Mouse (Mus musculus): Measurements from ENCODE around the gene Hdgf. TPM values are rescaled to one million over a fixed set of nuclear protein-coding genes. Genes with fewer than 3 reads are reported as not detected.
"Not testable (repeated sequence)": the region's sequence is repeated elsewhere in the genome, so short reads cannot be mapped to it uniquely, and the experiment has no call there.

The Hdgf gene
- total RNA-seq (2021) = 10 to 100 TPM; 88.2 to 91.9 TPM
- long read RNA-seq, experiment 1, transcript Hdgf-201 (6 exons, 2,245 nt) = major isoform, 199 of 233 reads
- long read RNA-seq, experiment 1, partial matches to known transcripts = 16 of 233 reads
- long read RNA-seq, experiment 1, other reads (novel, unspliced or antisense) = 18 of 233 reads
- long read RNA-seq, experiment 2, transcript Hdgf-201 (6 exons, 2,245 nt) = major isoform, 211 of 239 reads
- long read RNA-seq, experiment 2, partial matches to known transcripts = 12 of 239 reads
- long read RNA-seq, experiment 2, other reads (novel, unspliced or antisense) = 16 of 239 reads

DNA sequence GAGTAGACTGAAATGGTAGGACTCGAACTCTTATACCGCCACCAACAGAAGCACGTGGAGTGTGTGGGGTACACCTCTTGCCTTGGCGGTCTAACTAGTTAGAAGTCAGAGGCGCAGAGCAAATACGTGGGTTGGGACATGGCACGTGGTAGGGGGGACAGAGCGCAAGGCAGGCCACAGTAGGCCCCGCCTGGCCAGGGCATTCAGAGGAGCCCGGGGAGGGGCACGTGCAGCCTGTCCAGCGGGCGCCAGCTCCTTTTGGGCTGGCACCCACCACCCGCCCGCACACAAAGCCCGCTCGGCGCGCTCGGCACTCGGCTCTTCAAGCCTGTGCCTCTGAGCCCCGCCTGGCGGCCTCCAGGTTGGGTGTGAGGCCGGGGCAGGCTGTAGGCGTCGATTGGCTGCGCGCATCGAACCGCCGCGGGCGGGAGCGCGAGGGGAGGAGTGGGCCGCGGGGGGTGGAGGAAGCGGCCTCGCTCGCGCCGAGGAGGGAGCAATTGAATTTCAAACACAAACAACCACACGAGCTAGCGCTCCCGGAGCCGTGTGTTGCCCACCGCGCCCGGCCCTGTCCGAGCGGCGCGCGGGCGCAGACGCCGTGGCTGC, at the start of gene Hdgf:
TSS of gene Hdgf (plus strand) at position 442 of the 606 bp plus-strand sequence.
- intact Hi-C loops (cut with DNase I) = loop anchor here (1.0 kb wide), 1 partner anchor 20 kb away; no protein-coding TSS in a partner anchor
- peak; percentile 93 to 96 for DNase-seq

DNA sequence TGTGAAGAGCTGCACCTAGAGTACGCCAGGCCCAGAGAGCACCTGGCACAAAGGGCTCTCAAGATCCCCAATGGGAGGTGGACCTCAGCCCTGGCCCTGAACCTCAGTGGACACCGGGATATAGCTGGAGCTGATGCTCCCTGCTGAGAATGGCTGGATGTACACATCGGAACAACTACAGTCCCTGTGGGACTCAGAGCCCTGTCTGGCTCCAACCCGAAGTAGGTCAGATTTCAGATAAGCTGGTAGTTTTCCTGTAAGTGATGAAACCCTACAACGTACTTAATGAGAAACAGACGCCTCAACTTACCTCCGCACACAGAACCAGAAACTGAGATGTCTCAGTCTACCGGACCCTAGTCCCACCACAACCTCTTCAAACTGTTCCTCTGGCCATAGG, 48.5 kb upstream of the Hdgf start:
- intact Hi-C loops (cut with DNase I) = loop anchor here (5.0 kb wide), 1 partner anchor 85 kb away; no protein-coding TSS in a partner anchor
- no peak for DNase-seq

DNA sequence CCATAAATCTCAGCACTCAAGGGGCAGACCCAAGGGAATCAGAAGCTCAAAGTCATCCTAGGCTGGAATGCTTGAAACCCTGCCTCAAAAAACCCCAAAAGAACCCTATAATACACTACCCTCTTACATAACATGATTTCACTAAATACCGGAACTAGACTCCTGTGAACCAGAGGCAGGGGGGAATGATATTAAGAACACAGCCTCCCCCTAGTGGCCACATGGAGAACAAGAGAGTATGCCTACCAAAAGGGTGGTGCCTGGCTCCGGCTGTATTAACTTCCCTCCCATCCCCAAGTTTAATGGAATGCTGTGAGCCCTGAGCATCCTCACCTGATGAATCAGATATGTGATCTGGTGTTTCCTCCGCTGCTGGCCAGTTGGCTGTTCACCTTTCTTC, 46.3 kb upstream of the Hdgf start:
- peak; percentile 66 to 77 for DNase-seq
- intact Hi-C loops (cut with DNase I) = loop anchor here (2.0 to 5.0 kb wide), 2 partner anchors 65 to 88 kb away; partner anchors contain the start of gene Ntrk1

DNA sequence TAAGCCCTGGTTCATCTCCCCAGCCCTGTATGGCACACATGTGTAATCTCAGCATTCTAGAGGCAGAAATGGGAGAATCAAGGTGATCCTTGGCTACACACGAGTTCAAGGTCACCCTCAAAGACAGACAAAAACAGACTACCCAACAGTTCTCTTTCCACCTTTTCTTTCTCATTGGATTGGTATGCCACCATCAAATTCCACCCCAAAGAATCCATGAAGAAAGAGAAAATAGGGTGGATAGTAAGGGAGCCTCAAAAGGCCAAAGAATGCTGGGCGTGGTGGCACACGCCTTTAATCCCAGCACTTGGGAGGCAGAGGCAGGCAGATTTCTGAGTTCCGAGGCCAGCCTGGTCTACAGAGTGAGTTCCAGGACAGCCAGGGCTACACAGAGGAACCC, 42.0 kb upstream of the Hdgf start:
- intact Hi-C loops (cut with DNase I); DNase-seq: not testable (repeated sequence)

DNA sequence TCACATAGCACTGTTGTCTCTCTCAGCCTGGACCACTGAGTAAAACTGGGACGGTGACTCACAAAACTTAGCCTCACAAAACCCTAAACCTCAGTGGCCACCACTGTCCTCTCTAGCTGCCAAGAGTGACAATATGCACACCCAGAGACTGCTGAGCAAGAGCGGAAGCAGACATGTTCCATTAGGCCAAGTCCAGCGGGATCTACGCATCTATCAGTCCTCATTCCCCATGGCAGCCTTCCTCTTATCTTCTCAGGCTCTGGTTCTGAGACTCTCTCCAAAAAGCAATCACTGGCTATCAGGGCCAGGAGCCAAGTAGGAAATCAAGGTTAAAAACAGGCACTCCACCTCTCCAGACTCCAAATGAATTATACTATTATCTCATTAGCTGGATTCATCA, 28.4 kb upstream of the Hdgf start:
- DNase-seq = no peak
- intact Hi-C loops (cut with DNase I) = no loop called here

DNA sequence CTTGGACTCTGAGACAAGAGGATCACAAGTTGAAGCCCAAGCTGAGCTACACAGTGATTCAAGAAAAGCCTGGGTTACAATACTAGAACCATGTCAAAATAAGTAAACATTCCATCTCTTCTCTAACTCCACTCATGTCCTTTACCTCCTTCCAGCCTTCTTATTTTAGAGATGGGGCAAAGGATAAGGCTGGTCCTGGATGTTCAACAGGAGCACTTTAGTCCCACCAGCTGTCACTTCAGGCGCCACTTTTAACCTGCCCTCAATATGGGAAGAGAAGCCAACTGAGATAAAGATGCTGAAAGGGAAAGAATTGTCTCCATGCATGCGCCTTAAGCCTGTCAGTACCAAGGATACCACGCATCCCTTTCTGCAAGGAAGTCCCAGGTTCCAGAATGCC, 21.8 kb upstream of the Hdgf start:
- intact Hi-C loops (cut with DNase I) = no loop called here
- no peak for DNase-seq

DNA sequence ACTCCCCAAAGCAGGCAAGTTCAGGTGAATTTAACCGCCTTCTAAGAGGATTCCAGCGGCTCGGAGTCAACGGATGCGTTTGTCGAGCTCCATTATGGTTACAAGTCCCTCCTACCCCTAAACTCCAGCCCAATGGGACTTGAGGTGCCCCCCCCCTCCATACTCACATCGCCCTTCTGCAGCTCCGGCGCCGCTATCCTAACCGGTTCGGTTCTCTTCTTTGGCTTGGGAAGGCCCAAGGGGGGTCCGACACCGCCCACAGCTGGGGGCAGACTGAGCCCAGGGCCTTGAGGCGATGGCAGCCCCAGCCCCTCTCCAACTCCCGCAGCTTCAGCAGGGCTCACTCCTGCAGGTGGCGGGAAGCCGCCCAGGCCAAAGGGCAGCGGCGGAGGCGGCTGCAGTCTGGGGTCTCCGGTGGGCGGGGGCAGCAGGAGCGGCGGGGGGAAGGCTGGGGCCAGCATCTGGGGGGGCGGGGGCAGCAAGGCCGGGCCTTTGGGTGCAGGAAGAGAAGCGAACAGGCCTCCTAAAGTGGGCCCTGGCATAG, 21.3 kb upstream of the Hdgf start:
- peak; percentile 40 to 49 for DNase-seq
- intact Hi-C loops (cut with DNase I) = loop anchor here (5.0 kb wide), 1 partner anchor 43 kb away; no protein-coding TSS in a partner anchor

DNA sequence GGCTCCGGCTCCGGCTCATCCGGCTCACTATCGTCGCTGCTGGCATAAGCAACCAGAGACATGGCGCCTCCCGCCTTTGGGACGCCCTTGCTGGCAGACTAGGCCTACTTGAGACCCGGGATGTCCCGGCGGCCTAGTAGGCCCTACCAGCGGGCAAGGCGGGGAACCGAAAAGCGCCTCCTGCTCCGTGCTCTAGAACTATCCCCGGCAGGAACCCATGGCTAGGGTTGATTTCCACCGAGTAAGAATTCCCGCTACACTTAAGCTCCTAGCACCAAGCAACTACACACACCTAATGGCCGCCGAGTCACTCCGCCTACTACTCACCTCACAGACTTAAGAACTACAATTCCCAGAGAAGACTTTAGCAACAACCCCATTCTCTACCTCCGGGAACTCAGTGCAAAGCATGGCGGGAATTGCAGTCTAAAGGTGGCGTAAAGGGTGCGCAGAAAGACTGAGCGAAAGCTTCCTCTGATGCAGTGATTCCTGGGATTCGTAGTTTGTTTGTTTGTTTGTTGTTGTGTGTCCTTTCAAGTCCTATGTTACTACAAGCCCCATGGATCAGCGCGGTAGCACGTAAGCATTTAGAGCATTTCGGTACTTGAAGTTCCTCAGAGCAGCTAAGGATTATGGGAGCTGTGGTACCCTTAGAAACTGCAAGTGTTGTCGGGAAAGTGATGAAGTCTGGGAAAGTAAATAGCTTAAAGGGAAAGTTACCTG, 20.7 kb upstream of the Hdgf start, which contains the start of gene Prcc:
TSS of gene Prcc (minus strand) at position 328 of the 723 bp plus-strand sequence.
- intact Hi-C loops (cut with DNase I) = loop anchor here (1.0 to 5.0 kb wide), 2 partner anchors 21 to 42 kb away; partner anchors contain the start of gene Hdgf
- peak; percentile 85 for DNase-seq

DNA sequence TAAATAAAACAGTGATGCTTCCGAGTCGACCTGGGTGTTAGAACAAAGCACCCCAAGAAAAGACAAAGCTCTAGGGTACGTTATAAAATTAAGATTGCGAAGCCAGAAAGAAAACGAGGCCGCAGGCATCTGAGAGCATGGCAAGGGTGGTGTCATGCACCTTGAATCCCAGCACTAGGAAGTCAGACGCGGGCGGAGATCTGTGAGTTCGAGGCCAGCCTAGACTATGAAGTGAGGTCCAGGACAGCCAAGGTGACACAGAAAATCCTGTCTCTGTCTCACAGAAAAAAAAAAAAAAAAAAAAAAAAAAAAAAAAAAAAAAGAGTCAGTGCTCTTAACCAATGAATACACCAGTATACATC, 20.1 kb upstream of the Hdgf start:
- intact Hi-C loops (cut with DNase I) = loop anchor here (1.0 to 5.0 kb wide), 2 partner anchors 20 to 41 kb away; partner anchors contain the start of gene Hdgf
- peak; percentile 31 to 37 for DNase-seq

DNA sequence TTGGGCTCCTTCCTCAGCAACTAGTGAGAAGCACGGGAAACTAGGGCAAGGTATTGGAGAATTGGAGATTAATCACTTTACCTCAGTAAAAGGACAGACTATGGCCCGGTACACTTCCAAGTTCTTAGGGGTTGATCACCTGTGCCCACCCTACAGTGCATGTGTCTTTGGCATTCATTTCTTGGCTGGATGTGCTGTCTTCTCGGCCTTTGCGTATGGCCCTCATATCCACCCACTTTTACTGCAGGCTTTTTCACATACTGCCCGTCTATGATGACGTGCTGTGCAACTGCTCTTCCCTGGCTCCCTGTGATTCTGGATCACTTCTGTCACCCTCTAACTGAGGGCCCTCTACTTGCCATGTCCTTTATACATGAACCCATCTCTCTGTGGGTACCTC, 19.7 kb upstream of the Hdgf start:
- DNase-seq = no peak
- intact Hi-C loops (cut with DNase I) = loop anchor here (1.0 to 5.0 kb wide), 2 partner anchors 20 to 41 kb away; partner anchors contain the start of gene Hdgf

DNA sequence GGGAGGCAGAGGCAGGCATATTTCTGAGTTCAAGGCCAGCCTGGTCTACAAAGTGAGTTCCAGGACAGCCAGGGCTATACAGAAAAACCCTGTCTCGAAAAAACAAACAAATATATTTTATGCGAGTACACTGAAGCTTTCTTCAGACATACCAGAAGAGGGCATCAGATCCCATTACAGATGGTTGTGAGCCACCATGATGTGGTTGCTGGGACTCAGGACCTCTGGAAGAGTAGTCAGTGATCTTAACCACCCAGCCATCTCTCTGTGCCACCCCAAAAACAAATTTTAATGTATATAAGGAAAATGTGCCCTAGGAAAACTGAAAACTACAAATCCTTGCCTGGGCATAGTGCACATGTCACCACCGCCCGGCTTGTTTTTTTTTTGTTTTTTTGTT, 18.7 kb upstream of the Hdgf start:
- intact Hi-C loops (cut with DNase I) = loop anchor here (5.0 kb wide), 1 partner anchor 40 kb away; no protein-coding TSS in a partner anchor
- not testable (repeated sequence) for DNase-seq

DNA sequence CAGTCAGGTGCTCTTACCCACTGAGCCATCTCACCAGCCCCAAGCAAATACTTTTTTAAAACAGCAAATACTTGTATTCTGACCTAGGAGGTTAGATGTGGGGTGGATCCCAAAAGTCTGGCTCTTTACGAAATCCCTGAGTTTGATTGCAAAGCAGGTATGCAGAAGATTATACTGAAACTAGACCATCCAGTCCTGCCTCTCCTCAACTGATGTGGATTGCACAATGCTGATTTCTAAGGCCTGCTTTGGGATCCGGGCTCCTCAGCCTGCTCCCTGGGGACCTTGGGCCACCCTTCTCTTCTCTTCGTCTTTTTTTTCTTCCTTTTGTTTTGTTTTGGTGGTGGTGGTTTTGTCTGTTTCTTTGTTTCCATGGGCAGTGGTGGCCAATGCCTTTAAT, 14.6 kb upstream of the Hdgf start:
- intact Hi-C loops (cut with DNase I) = no loop called here
- no peak for DNase-seq

DNA sequence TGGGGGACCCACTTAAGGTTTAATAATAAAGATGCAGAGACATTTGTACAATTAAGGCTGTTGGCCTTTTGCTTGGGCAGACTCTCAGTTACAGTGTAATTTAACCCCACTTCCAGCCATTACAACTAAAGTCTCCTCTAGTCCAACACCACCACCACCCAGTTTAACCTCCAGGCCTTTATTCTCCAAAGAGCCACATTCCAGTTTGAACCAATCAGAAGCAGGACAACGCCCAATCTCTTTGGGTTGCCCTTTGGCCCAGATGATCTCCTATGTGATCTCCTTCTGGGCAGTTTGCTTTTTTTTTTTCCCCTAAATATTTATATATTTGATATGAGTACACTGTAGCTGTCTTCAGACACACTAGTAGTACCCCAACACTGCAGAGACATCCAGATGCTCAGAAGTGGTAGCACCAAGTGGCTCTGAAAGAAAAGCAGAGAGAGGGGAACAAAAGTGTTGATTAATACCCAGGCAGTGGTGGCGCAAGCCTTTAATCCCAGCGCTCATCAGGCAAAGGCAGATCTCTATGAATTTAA, 12.7 kb upstream of the Hdgf start:
- intact Hi-C loops (cut with DNase I) = no loop called here
- DNase-seq = no peak

DNA sequence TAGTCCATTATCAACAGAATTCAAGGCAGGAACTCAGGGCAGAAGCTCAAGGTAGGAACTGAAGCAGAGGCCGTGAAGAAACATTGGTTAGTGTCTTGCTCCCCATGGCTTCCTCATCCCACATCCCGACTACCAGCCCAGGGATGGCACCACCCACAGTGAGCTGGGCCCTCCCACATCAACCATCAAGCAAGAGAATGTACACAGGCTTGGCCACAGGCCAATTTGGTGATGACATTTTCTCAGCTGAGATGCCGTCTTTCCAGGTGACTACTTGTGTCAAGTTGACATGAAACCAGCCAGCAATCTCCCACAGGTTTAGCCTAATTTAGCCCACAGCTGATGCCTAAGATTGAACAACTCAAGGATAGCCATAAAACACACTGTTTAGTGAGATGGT, 6.9 kb upstream of the Hdgf start:
- no peak for DNase-seq
- intact Hi-C loops (cut with DNase I) = no loop called here

DNA sequence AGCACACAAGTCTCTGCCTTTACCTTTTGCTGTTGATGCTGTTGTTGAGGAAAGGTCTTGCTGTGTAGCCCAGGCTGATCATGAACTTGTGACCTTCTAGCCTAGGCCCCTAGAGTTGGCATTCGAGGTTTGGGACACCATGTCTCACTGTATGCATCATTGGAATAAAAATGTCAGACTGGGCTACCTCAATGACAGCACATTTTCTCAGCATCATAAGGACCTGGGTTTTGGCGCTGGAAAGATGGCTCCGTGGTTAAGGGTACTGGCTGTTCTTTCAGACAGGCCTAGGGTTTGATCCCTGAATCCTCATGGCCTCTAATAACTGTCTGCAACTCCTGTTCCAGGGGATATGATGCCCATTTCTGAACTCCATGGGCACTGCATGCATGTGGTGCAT, 6.3 kb upstream of the Hdgf start:
- intact Hi-C loops (cut with DNase I) = no loop called here
- no peak for DNase-seq

DNA sequence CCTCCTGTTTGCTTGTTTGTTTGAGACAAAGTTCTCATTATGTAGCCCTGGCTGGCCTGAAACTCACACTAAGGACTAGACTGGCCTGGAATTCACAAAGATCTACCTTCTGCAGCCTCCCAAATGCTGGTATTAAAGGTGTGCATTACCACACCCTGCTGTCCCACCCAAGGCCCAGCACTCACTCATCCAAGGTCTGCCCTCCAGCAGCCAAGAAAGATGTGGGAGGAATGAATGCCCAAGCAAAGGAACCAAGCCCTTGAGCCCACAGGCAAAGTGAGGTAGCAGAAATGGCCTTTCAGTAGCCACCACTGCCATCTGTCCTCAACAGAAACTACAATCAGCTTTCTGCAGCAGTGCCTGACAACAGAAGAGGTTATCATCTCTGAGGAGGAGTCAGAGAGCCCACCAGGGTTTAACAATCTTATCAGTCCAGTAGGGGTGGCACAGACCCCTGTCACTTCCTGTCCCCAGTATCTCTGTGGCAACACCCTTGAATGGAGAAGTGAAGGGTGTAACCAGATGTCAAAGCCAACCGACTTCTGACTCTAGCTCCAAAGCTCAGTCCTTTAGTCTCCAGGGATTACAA, 5.0 kb upstream of the Hdgf start:
- intact Hi-C loops (cut with DNase I) = no loop called here
- DNase-seq = no peak

DNA sequence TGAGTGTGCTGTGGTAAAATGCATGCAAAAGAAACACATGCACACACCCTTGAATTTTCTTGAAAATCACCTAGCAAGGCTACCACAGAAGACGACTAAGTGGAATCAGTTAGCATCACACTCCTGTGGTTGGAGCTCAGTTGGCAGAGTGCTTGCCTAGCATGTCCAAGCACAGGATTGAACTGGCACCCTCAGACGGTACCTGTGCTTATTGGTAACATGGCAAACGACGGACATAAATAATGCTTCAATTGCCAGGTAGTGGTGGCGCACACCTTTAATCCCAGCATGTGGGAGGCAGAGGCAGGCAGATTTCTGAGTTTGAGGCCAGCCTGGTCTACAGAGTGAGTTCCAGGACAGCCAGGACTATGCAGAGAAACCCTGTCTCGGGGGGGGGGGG, 4.2 kb upstream of the Hdgf start:
- intact Hi-C loops (cut with DNase I); DNase-seq: not testable (repeated sequence)

DNA sequence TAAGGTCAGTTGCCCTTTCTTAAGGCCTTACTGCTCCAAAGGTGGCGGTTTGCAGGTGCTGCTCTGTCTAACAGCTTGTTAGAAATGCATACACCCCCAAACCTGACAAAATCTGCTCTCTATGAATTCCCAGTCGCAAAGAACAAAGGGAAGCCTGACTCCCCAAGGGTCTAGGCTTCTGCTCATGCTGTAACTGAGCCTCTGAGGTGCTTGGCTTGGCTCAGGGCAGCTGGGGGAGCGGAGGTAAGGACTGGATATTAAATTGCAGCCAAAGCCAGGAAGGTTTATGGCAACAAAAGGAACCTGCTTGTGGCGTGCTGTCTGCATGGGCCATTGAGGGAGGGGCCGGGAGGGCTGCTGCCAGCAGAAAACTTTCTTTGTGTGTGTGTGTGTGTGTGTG, 2.3 kb upstream of the Hdgf start:
- intact Hi-C loops (cut with DNase I) = no loop called here
- no peak for DNase-seq

DNA sequence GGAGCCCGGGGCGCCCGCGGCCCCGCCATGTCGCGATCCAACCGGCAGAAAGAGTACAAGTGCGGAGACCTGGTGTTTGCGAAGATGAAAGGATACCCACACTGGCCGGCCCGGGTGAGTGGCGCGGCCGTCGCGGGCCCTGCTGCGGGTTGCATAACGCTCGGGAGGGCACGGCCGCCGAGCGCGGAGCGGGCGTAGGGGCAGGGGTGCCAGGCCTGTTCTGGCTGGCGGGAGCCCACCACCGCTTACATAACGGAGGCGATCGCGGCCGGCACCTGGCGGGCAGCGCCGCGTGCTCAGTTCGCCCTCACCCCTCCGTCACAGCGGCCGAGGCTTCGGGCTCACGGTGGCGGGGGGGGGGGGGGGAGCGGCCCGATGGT, 470 bp downstream of the Hdgf start:
- intact Hi-C loops (cut with DNase I) = loop anchor here (1.0 kb wide), 1 partner anchor 20 kb away; no protein-coding TSS in a partner anchor

More for the DNA sequence above, 470 bp downstream of the Hdgf start:
- DNase-seq = peak; percentile 68 to 69

Measured in heart, postnatal 14 days (tissue).